Mouse (Mus musculus): ENCODE results near the gene Itgb8. TPM values are rescaled to one million over a fixed set of nuclear protein-coding genes. Genes with fewer than 3 reads are reported as not detected.

Gene Itgb8
- total RNA-seq, 2 experiments from 2014 or later = not detected

DNA sequence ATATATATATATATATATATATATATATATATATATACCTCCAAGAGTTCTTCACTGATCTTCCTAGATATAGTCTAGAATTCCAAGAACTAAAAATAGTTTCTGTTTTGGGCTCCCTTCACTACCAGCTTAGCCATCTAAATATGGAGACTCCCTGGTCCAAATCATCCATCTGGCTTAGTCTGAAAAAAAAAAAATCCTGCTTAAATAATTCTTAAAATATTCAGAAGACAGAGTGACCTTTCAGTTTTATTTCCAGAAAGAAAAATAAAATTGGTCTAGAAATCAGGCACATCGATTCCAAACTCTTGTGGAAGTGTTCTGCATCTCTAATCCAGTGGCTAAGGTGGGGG, 28.6 kb downstream of the Itgb8 start:
- no peak for ATAC-seq (replicated peaks; ENCODE audit: poor library complexity, severe bottlenecking)

DNA sequence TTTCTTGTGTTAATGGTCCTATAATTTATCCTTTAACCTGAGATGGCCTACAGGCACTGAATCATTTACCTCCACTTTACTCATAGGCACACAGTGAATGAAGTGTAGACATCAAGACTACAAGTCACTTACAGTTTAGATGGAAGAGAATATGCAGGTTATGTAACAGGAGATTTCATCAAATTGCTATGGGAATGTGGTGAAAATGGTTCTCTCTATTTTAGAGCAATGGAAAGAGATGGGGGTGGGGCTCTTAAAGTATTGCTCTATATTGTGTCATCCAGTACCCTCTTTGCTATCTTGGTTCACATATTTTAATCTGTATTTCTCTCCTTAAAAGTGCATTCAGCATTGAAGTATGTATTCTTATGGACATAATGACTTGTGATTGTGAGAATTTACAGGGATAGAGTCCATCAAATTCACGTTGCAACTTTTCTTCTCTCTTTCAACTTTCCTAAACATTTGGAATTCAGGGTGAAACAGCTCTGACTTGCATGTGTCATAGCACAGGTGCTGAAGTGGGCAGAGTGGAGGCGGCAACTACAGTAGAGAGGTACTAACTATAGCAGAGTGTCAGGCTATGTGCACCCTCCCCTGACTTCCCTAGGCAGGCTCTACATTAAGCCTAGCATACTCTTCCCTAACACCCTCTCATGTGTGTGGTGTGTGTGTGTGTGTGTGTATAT, 29.1 kb downstream of the Itgb8 start:
- ATAC-seq (replicated peaks; ENCODE audit: poor library complexity, severe bottlenecking) = peak; percentile 53

GRCm38 (mm10) chr12:119207464-119207801, 31.2 kb downstream of the Itgb8 start:
- peak; percentile 87 for ATAC-seq (replicated peaks; ENCODE audit: poor library complexity, severe bottlenecking)

DNA sequence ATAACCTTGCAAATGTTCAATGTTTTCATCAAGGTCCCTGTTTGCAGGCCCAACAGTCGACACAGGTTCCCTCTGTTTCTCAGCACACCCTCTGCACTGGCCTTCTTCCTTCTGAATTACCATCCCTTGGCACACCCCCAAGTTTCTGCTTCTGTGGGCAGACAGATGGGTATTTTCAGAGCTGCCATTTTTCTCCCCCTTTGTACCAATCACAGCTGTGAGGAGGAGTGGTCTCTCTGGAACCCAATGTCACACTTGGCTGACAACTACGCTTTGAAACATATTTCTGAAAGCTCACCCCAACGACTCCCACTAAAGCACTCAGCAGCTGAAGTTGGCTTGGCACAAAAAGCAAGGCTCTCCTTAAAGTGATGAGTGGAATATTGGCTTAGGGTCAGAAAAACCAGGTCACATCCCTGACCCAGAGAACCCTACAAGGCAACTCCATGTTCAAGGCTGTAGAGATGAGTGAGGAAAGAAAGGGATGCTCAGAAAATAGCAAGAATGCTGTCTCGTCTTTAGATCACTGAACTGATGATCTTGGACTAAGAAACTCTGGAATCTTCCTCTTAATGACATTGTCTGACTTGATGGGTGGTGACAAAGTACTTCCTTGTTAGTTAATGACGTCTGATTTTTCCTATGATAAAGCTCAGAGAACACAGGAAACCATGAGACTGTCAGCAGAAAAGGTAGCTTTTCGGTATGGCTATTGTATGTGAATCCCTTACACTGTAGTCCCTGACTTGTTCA, 31.7 kb downstream of the Itgb8 start:
- ATAC-seq (replicated peaks; ENCODE audit: poor library complexity, severe bottlenecking) = peak; percentile 58

DNA sequence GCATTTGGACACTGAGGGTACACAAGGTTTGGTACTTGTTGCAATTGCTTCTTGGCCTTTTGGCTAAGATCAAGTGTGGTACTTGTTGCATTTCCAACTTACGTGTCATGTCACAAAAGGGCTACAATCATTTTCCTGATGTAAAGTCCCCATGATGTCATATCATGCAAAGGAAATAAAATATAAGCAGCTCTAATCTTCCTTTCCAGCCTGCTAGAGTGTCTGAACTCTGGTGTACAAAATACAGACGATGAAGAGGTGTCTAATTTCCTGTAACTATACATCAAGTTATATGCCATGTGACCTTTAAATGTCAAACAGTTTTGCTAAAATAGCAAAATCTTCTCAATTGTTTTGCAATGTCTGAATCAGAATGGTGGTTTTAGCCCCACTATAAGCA, 34.2 kb downstream of the Itgb8 start:
- no peak for ATAC-seq (replicated peaks; ENCODE audit: poor library complexity, severe bottlenecking)

DNA sequence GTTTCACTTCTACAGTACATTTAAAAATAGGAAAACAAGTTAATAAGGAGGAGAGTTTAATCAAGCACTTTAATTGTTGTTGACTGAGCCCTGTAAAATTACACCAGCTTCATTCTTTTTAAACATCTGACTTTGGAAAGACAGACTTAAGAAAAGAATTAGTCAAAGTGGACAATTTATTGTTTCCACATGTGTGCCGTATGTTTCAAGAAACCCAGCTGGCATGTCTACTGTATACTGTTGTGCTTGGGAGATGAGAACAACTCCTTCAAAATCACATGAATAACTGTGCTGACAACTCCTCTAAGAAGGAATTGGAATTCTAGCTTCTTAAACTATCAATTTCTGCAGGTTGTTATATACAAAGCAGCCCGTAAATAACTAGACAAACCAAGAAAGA, 35.8 kb downstream of the Itgb8 start:
- ATAC-seq (replicated peaks; ENCODE audit: poor library complexity, severe bottlenecking) = no peak

- ATAC-seq (replicated peaks; ENCODE audit: poor library complexity, severe bottlenecking) = peak; percentile 97
Observed at GRCm38 (mm10) chr12:119195145-119195544, 43.5 kb downstream of the Itgb8 start.

GRCm38 (mm10) chr12:119189814-119190213, 48.8 kb downstream of the Itgb8 start:
- no peak for ATAC-seq (replicated peaks; ENCODE audit: poor library complexity, severe bottlenecking)

GRCm38 (mm10) chr12:119185441-119185840, 53.2 kb downstream of the Itgb8 start:
- no peak for ATAC-seq (replicated peaks; ENCODE audit: poor library complexity, severe bottlenecking)

- ATAC-seq (replicated peaks; ENCODE audit: poor library complexity, severe bottlenecking) = no peak
Observed at GRCm38 (mm10) chr12:119182215-119182924, 56.2 kb downstream of the Itgb8 start.

DNA sequence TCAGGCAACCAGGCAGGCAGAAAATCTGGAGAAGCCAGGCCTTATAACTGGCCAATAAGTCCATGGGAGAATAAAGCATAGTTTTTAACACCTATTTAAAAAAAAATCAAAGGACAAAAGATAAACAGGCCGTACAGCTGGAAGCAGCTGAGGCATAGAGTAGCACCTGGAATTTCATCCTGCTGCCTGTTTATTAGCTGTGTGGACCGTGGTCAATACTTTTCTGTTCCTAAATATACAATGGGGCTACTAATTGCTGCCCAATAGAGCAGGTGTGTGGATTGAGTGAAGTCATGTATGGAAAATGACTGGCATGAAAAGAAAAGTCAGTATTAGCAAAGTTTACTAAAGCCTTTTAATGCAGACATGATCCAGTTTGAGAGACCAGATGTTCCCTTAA, 62.6 kb downstream of the Itgb8 start:
- ATAC-seq (replicated peaks; ENCODE audit: poor library complexity, severe bottlenecking) = no peak

DNA sequence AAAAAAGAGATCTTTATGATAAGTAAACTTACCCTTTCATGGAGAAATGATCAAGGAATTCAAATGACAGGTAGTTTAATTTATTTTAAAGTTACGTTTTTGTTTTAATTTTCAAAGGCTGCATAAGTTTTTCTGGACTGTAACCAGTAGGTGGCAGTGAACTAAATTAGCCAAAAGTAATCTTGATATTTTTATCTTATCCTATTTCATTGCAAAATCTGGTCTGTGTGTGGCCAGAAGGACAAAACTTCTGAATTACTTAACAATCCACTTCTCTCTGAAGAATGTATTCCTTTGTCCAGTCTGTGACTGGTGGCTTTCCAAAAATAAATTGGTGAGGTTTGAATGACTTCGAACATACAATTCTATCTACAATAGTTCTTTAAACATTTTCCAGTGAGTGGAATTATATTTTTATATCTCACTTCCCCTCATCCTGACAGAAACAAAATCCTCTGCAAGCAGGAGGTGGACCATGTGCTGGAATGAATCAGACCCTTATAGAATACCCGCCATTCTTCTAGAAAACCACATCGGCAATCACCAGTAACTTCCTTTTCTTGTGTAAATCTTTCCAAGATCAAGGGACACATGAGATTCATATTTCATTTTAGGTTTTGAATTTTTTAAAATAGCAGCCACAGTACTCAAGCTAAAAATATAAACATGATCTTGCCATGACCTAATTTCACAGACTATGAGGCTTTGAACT, 68.6 kb downstream of the Itgb8 start:
- ATAC-seq (replicated peaks; ENCODE audit: poor library complexity, severe bottlenecking) = peak; percentile 83

DNA sequence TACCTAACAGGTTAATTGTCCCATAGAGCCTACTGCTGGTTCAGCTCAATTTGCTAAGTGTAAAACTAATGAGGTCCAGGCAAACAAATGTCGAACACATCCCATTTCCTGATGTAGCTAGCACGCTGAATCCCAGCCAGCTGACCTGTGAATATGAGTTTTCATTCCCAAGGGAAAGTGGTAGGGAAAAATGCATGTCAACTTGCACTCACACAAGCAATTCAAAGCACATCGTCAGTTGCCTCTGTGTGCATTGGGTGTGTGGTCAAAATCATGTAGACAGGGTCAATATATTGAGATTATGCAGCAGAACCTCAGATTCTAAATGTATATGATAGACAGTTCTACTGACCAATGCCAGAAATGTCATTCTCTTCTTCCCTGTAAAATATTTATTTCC, 69.5 kb downstream of the Itgb8 start:
- no peak for ATAC-seq (replicated peaks; ENCODE audit: poor library complexity, severe bottlenecking)

GRCm38 (mm10) chr12:119165115-119165514, 73.5 kb downstream of the Itgb8 start:
- ATAC-seq (replicated peaks; ENCODE audit: poor library complexity, severe bottlenecking) = no peak

- ATAC-seq (replicated peaks; ENCODE audit: poor library complexity, severe bottlenecking) = 0 out of 2 replicates have a peak, but pooled peaks have one; percentile 13
Observed at GRCm38 (mm10) chr12:119164672-119165071, 73.9 kb downstream of the Itgb8 start.

- peak; percentile 96 for ATAC-seq (replicated peaks; ENCODE audit: poor library complexity, severe bottlenecking)
Observed at GRCm38 (mm10) chr12:119164176-119164575, 74.4 kb downstream of the Itgb8 start.

DNA sequence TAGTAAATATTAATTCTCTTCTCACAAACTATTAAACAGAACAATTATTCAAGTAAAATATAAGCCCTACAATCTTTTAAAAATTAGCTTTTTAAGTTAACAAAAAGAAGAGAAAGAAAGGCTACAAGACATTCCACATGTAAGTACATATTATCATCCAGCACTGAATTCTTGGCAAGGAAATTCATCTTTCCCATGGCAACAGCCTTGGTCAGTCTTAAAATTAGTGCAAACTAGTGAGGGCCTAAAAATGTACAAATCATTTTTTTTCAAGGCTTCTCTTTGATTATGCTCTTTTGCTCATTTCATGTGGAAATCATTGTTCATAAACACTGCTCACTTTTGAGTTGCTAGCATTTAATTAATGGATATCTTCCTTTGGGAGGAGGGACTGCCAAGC, 77.8 kb downstream of the Itgb8 start:
- ATAC-seq (replicated peaks; ENCODE audit: poor library complexity, severe bottlenecking) = no peak

DNA sequence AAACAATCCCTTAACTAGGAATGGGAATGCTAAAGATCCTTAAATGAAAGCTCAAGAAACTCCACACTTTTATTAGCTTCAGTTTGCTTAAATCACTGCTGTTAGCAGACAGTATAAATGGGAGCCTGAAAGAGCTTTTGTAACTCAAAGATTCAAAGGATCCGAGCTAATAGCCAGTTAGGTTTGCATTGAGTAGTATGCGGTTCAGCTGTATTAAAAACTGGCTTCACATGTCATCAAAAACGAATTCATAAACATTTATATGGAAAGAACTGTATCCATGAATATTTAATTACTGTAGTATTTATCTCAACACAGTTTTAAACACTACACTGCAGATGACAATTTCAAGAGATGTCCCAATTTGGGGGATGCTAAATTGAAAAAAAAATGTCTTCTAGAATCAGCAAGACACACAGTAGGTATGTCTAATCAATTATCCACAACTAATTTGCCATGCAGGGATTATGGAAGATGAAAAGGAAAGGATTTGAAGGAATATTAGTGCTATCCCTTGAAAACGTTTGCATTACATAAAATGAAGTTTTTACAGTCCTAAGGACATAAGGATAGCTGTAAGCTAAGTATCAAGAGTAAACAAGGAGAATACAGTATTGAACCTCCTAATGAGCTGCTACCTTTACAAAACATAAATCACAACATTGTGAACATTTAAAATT, 79.2 kb downstream of the Itgb8 start:
- no peak for ATAC-seq (replicated peaks; ENCODE audit: poor library complexity, severe bottlenecking)

DNA sequence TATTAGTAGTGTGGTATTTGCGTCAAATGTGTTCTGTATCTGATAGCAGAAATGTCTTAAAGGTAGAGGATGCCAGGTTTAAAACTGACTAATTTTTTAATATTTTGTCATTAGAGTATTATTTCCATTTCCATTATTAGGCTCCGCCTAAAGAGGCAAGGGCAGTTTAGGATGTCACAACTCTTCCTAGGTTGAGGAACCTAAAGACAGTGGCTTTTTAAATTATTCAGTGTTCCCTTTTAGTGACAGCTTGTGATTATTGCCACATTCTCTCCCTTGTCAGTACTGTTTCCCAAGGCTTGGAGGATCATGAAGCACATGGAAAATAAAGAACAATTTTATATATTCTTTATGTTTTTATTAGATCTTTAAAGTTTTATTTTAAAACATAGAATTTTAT, 80.9 kb downstream of the Itgb8 start:
- peak; percentile 94 for ATAC-seq (replicated peaks; ENCODE audit: poor library complexity, severe bottlenecking)

DNA sequence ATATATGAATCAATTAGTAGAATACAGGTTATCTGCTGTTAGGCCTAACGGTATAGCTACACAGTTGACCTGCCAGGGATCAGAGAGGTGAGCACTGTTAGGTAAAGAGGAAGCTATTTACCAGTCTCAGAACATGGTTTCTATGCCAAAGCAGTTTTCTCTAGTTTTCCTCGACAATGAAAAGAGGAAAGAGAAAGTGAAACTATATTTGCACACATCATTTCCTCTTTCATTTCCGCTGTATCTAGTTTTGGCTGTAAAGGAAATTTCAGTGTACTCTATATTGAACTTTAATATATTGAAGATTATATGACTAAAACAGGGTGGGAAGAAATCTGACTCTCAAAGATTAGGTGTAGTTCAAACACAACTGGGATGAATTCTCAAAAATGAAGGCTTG, 81.5 kb downstream of the Itgb8 start:
- peak; percentile 69 for ATAC-seq (replicated peaks; ENCODE audit: poor library complexity, severe bottlenecking)

All from granulocyte monocyte progenitor cell, adult 5-6 weeks (primary cell).